Mouse (Mus musculus): ENCODE measurements around the gene Gm21976. TPM values are rescaled to one million over a fixed set of nuclear protein-coding genes. Genes with fewer than 3 reads are reported as not detected.

The Gm21976 gene
- polyA plus RNA-seq, 1 experiment from 2014 or later, result not detected

GRCm38 (mm10) chr13:98306393-98306792 lies 26.7 kb downstream of the Gm21976 start:
- no peak for ATAC-seq (ENCODE audit: low FRiP score, low read depth)
- no peak overlapping the region for H3K9ac ChIP-seq
- H3K27me3 ChIP-seq, result no peaks in the 10 kb centered on the region
- WGBS, result 27% methylated on average over 5 of the region's 5 CpGs
- no peak overlapping the region for H3K4me2 ChIP-seq
- H3K4me1 ChIP-seq (replicated peaks), result no peaks in the 10 kb centered on the region
- H3K4me3 ChIP-seq, result no peak overlapping the region
- H3K9me3 ChIP-seq, result no peaks in the 10 kb centered on the region
- H3K27ac ChIP-seq (replicated peaks), result no peak overlapping the region
- peaks cover 33% of the 10 kb centered on the region for H3K36me3 ChIP-seq

GRCm38 (mm10) chr13:98306852-98307475 lies 27.3 kb downstream of the Gm21976 start:
- peaks cover 39% of the 10 kb centered on the region for H3K36me3 ChIP-seq
- H3K9ac ChIP-seq, result no peak overlapping the region
- no peak for ATAC-seq (ENCODE audit: low FRiP score, low read depth)
- H3K4me3 ChIP-seq, result no peak overlapping the region
- H3K4me2 ChIP-seq, result no peak overlapping the region
- no peak overlapping the region for H3K27ac ChIP-seq (replicated peaks)
- 45% methylated on average over 14 of the region's 14 CpGs for WGBS
- H3K27me3 ChIP-seq, result no peaks in the 10 kb centered on the region
- no peaks in the 10 kb centered on the region for H3K9me3 ChIP-seq
- no peaks in the 10 kb centered on the region for H3K4me1 ChIP-seq (replicated peaks)

GRCm38 (mm10) chr13:98308004-98308403 lies 28.3 kb downstream of the Gm21976 start:
- ATAC-seq (ENCODE audit: low FRiP score, low read depth), result no peak
- Histone ChIP-seq H3K4me2 (no peak overlapping the region), H3K27ac (replicated peaks) (no peak overlapping the region), H3K27me3 (no peaks in the 10 kb centered on the region), H3K36me3 (peaks cover 48% of the 10 kb centered on the region), H3K4me3 (no peak overlapping the region), H3K9ac (no peak overlapping the region), H3K4me1 (replicated peaks) (no peaks in the 10 kb centered on the region), H3K9me3 (no peaks in the 10 kb centered on the region)
- WGBS, result 88% methylated on average over 5 of the region's 5 CpGs

- Histone ChIP-seq H3K4me1 (replicated peaks) (no peaks in the 10 kb centered on the region; the same call in 1 of the 2 replicates), H3K27me3 (no peaks in the 10 kb centered on the region), H3K4me2 (no peak overlapping the region), H3K36me3 (peaks cover 55% of the 10 kb centered on the region), H3K9me3 (no peaks in the 10 kb centered on the region), H3K4me3 (no peak overlapping the region), H3K27ac (replicated peaks) (no peak overlapping the region), H3K9ac (no peak overlapping the region)
- WGBS, result 86% methylated on average over 4 of the region's 4 CpGs
- no peak for ATAC-seq (ENCODE audit: low FRiP score, low read depth)
These were observed 29.0 kb downstream of the Gm21976 start for GRCm38 (mm10) chr13:98308724-98309123.

- no peaks in the 10 kb centered on the region for H3K9me3 ChIP-seq
- ATAC-seq (ENCODE audit: low FRiP score, low read depth), result no peak
- H3K4me3 ChIP-seq, result no peak overlapping the region
- H3K27me3 ChIP-seq, result no peaks in the 10 kb centered on the region
- H3K36me3 ChIP-seq, result peaks cover 60% of the 10 kb centered on the region
- H3K4me2 ChIP-seq, result no peak overlapping the region
- no peak overlapping the region for H3K27ac ChIP-seq (replicated peaks)
- WGBS, result 96% methylated on average over 5 of the region's 5 CpGs
- peaks cover 12% of the 10 kb centered on the region for H3K4me1 ChIP-seq (replicated peaks)
- H3K9ac ChIP-seq, result no peak overlapping the region
These were observed 31.9 kb downstream of the Gm21976 start for GRCm38 (mm10) chr13:98311597-98311996.

GRCm38 (mm10) chr13:98313631-98314030 lies 33.9 kb downstream of the Gm21976 start:
- peaks cover 52% of the 10 kb centered on the region for H3K36me3 ChIP-seq
- peaks cover 20% of the 10 kb centered on the region for H3K4me1 ChIP-seq (replicated peaks)
- H3K27ac ChIP-seq (replicated peaks), result no peak overlapping the region
- no peak for ATAC-seq (ENCODE audit: low FRiP score, low read depth)
- 78% methylated on average over 7 of the region's 7 CpGs for WGBS
- H3K9me3 ChIP-seq, result no peaks in the 10 kb centered on the region
- no peak overlapping the region for H3K9ac ChIP-seq
- no peak overlapping the region for H3K4me3 ChIP-seq
- no peaks in the 10 kb centered on the region for H3K27me3 ChIP-seq
- H3K4me2 ChIP-seq, result no peak overlapping the region

- Histone ChIP-seq H3K9me3 (no peaks in the 10 kb centered on the region), H3K4me3 (peak overlapping the region; percentile 12; the same call in 1 of the 2 replicates), H3K4me1 (replicated peaks) (peaks cover 20% of the 10 kb centered on the region), H3K27me3 (no peaks in the 10 kb centered on the region), H3K4me2 (peak overlapping the region; percentile 77), H3K9ac (0 out of 2 replicates have a peak overlapping the region, but pooled peaks have one; percentile 13), H3K36me3 (peaks cover 40% of the 10 kb centered on the region), H3K27ac (replicated peaks) (no peak overlapping the region)
- 82% methylated on average over 4 of the region's 4 CpGs for WGBS
- ATAC-seq (ENCODE audit: low FRiP score, low read depth), result no peak
These were observed 35.4 kb downstream of the Gm21976 start for GRCm38 (mm10) chr13:98315124-98315523.

GRCm38 (mm10) chr13:98316140-98316479 lies 36.4 kb downstream of the Gm21976 start:
- H3K9ac ChIP-seq, result peak overlapping the region; percentile 94
- peak overlapping the region; percentile 94 for H3K4me3 ChIP-seq
- no peaks in the 10 kb centered on the region for H3K27me3 ChIP-seq
- WGBS, result under 1% methylated on average over 16 of the region's 17 CpGs
- peak overlapping the region; percentile 77 for H3K4me2 ChIP-seq
- no peaks in the 10 kb centered on the region for H3K9me3 ChIP-seq
- no peak for ATAC-seq (ENCODE audit: low FRiP score, low read depth)
- H3K4me1 ChIP-seq (replicated peaks), result peaks cover 20% of the 10 kb centered on the region
- H3K27ac ChIP-seq (replicated peaks), result peak overlapping the region; percentile 91
- H3K36me3 ChIP-seq, result peaks cover 30% of the 10 kb centered on the region

GRCm38 (mm10) chr13:98316480-98317245 lies 37.0 kb downstream of the Gm21976 start, which contains the start of gene Btf3:
Gene Btf3, minus strand, starts transcription at chr13:98317006.
- ATAC-seq (ENCODE audit: low FRiP score, low read depth), result peak; percentile 95
- Histone ChIP-seq H3K9me3 (no peaks in the 10 kb centered on the region), H3K27ac (replicated peaks) (peak within 1 kb of the TSS; percentile 91), H3K36me3 (peaks cover 24% of the 10 kb centered on the region), H3K9ac (peak within 1 kb of the TSS; percentile 94), H3K27me3 (no peaks in the 10 kb centered on the region), H3K4me2 (peak within 1 kb of the TSS; percentile 77), H3K4me1 (replicated peaks) (peaks cover 20% of the 10 kb centered on the region), H3K4me3 (peak within 1 kb of the TSS; percentile 94)
- under 1% methylated on average over 79 of the region's 90 CpGs for whole genome bisulfite sequencing

GRCm38 (mm10) chr13:98317246-98317677 lies 37.6 kb downstream of the Gm21976 start:
- Histone ChIP-seq H3K27ac (replicated peaks) (peak overlapping the region; percentile 91), H3K4me1 (replicated peaks) (peaks cover 20% of the 10 kb centered on the region), H3K4me3 (peak overlapping the region; percentile 94), H3K9ac (peak overlapping the region; percentile 94), H3K27me3 (no peaks in the 10 kb centered on the region), H3K36me3 (peaks cover 18% of the 10 kb centered on the region), H3K9me3 (no peaks in the 10 kb centered on the region), H3K4me2 (peak overlapping the region; percentile 77)
- ATAC-seq (ENCODE audit: low FRiP score, low read depth), result no peak
- WGBS, result 2% methylated on average over 16 of the region's 16 CpGs

GRCm38 (mm10) chr13:98317911-98318310 lies 38.2 kb downstream of the Gm21976 start:
- Histone ChIP-seq H3K27me3 (no peaks in the 10 kb centered on the region), H3K9ac (no peak overlapping the region), H3K4me1 (replicated peaks) (peaks cover 20% of the 10 kb centered on the region), H3K4me3 (no peak overlapping the region), H3K4me2 (peak overlapping the region; percentile 77), H3K9me3 (no peaks in the 10 kb centered on the region), H3K27ac (replicated peaks) (no peak overlapping the region), H3K36me3 (peaks cover 13% of the 10 kb centered on the region; the same call in 1 of the 2 replicates)
- no peak for ATAC-seq (ENCODE audit: low FRiP score, low read depth)
- WGBS, result 91% methylated on average over 6 of the region's 6 CpGs

GRCm38 (mm10) chr13:98325034-98325433 lies 45.3 kb downstream of the Gm21976 start:
- WGBS, result 84% methylated on average over 11 of the region's 11 CpGs
- no peak overlapping the region for H3K4me3 ChIP-seq
- no peak overlapping the region for H3K4me2 ChIP-seq
- H3K9me3 ChIP-seq, result no peaks in the 10 kb centered on the region
- H3K27me3 ChIP-seq, result no peaks in the 10 kb centered on the region
- no peak overlapping the region for H3K9ac ChIP-seq
- no peak overlapping the region for H3K27ac ChIP-seq (replicated peaks)
- no peaks in the 10 kb centered on the region; the same call in 1 of the 2 replicates for H3K36me3 ChIP-seq
- ATAC-seq (ENCODE audit: low FRiP score, low read depth), result no peak
- no peaks in the 10 kb centered on the region for H3K4me1 ChIP-seq (replicated peaks)
